Mouse (Mus musculus): ENCODE measurements at regions not wholly inside any gene's neighbourhood (a gene's known extent, or its start where the extent isn't known, plus 50 kb on each side); places are given as distances from the start of the nearest gene placed in this dataset.

- no peak for DNase-seq
Observed at GRCm38 (mm10) chr4:87501791-87502190, 271.5 kb upstream of the Slc24a2 start.

DNA sequence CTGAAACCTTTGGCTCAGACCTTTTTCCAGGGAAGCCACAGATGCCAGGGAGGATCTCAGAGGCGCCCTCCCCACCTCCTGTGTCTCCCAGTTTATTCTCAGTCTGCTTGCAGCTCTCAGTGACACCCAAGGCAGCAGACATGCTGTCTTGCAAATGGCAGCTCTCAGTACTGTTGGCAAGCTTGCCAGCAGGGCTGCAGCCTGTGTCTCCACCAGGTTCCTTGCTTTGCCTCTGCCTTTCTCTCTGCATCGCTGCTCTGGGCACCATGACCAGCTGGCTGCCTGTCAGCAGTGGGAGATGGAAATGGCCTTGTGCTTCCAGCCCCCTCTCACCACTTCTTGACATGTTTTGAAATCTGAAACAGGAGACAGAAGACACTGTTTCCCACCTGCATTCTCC is 270.2 kb upstream of the Slc24a2 start:
- no peak for DNase-seq

DNA sequence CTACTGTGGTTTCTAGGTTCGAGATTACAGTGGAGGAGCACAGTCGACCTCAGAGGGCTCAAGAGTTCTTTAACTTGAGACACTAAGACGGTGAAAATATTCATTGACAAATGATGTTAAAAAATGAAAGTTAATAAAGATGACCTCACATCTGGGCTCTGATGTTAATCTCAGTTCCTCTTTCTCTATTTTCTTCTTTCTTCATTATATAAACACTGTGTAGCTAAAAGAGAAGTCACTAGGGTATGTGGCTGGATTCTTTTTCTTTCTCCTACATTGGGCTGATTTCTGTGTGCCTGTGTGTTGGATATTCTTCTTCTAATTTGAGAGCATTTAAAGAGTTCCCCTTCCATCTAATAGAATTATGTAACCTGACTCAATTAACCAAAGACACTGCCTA is 257.5 kb upstream of the Slc24a2 start:
- DNase-seq = no peak

DNA sequence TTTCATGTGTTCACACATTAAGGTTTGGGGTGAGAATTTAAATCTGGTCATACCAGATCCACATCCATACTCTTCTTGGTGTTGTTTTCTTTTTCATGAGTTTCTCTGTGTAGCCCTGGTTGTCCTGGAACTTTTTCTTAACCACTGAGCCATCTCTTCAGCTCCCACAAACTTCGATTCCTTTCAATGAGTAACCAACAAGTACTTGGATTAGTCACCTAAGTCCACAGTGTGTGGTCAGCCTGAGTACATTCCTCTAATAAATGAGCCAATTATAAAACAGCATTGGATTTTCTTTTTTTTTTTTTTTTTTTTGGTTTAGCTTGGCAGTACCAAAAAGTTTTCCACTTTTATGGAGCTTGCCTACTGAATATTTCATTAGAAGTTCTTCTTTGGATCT is 245.3 kb upstream of the Slc24a2 start:
- no peak for DNase-seq

- DNase-seq = no peak
Observed at GRCm38 (mm10) chr4:87473331-87474039, 243.2 kb upstream of the Slc24a2 start.

DNA sequence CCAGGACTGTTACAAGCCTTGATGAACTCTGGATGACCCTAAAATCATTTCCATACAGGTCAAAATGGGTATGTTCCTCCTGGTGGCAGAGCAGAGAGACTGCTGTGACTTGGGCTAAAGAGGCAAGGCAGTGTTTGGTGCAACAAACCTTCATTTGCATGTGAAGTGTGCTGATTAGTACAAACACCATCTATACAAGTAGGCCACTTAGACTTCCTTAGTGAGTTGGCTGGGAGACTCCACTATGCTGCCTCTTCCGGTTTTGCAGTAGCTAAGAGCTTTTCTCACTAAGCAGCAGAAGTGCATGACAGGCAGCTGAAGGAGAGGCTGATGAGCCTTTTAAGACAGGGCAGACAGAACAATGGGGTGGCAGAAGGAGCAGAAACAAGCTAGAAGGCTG is 242.5 kb upstream of the Slc24a2 start:
- DNase-seq = no peak

DNA sequence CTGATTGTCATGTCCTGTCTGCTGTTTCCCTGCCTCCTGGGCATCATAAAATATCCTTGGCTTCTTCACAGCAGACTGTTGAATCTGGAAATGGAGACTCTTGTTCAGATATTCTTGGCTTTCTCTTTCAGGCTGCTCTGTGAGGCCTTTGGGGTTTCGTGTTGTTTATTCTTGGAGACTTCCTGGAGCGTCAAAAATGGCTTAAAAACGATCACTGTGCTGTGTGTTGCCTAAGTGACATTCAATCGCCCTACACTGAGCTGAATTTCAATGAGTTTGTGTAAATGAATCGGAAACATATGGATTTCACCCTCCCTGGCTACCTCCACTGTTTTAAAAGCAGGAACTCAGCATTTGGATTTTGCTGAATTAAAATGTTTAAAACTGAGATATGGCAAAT is 241.1 kb upstream of the Slc24a2 start:
- no peak for DNase-seq

GRCm38 (mm10) chr4:87467600-87467999 is 237.3 kb upstream of the Slc24a2 start:
- no peak for DNase-seq

DNA sequence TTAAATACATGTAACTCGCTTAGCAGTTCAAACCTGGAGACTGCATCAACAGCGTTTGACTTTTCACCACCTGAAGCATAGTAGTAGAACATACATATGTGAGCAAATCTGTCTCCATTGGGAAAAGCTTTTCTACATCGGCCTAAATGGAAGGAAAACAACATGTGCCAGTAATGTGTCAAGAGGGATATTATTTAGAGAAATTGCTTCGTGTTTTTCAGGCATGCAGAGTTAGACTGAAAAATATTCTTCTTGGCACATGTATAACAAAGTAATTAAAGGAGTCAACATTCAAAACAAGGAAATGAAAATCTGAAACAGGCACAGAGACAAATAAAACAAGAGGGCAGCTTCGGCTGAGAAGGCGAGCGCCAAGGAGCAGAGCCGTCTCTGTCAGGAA is 236.7 kb upstream of the Slc24a2 start:
- DNase-seq = no peak

DNA sequence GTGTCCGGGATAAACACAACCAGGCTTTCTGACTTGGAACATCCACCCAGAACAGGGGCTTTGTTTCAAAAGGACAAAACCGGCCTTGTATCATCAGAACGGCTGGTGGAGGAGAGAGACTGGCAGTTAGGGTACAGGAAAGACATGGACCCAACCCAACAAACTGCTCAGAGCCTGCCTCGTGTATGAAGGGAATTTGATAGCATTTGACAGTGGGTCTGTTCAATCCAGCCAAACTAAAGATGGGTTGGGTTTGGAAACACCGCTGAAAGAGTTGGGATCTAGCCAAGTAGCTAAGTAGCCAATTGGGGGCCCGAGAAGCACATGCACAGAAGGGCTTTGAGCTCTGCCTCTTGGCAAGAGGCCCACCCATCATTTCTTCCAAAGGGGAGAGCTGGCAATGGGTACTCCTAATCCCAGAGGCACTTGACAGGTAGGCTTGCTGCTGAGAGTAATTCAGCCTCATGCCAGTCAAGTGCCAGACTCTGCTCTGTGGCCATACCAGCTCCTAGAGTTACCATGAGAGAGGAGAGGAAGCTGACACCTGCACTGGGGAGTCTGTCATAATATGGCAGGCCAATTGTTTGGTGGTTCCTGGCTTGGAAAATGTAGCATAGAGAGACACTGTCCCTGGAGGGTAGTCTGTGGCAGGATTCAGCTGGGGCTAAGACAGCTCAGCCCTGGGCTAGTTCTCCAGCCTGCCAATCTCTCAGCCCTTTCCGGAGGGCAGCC is 231.1 kb upstream of the Slc24a2 start:
- no peak for DNase-seq

DNA sequence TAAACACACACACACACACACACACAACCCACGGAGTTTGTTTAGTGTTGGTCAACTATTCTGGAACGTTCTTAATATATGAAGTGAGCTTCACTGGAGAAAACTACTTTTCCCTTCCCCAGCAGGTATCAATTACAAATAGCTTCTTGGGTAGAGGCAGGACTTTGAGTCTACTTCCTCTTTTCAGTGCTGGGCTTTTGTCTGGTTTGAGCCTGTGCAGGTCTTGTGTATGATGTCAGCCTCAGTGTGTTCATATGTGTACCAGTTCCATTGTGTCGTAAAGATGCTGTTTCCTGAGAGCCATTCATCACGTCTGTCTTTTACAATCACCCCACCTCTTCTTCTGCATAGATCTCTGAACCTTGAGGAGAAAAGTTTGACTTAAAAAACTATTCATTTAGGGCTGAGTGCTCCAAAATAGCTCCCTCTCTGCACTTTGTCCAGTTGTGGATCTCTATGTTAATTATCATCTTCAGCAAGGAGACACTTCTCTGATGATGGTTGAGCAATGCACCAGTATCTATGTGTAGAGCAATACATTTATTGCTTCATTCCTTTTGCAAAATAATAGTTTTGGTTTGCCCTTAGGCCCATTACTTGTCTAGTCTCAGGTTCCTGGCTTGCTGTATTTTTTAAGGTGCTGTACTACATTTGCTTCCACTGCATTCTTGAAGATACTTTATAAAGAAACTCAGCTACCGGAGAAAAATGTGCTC is 225.7 kb upstream of the Slc24a2 start:
- DNase-seq = no peak

GRCm38 (mm10) chr4:87452122-87452521 is 221.8 kb upstream of the Slc24a2 start:
- DNase-seq = no peak

DNA sequence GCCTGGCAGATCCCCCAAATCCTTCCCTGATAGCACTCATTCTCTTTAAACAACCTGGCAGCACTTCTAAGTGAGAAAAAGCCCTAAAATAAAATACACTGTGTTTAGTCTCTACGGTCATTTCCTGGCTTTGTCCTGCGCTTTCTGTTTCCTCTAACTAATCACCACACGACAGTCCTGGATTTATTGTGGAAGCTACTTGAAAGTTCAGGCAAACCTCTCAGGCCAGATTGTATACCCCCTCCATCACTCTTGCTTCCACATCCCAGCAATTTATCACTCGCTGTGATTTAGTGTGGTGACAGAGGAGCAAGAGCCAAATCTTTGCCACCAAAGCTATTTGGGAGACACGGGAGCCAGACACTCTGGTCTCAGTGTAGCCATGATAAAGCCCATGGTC is 221.0 kb upstream of the Slc24a2 start:
- no peak for DNase-seq

DNA sequence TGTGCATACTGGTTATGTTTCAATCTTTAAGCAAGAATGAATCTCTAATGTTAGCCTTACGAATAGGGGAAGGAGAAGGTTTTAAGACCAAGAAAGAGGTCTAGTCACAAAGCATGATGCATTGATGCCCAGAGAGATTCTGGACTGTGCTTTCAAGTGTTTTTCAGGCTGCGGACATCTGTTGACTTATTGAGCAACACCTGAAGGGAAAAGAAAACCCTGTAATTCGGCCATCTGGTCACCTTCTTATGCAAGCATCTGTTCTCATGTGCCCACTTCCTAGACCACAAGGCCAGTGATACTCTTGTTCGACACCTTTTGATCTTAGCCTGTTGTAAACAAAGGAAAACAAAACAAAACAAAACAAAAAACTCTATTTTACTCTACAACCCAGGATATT is 218.1 kb upstream of the Slc24a2 start:
- DNase-seq = no peak

- DNase-seq = no peak
Observed at GRCm38 (mm10) chr4:87446856-87447255, 216.6 kb upstream of the Slc24a2 start.

DNA sequence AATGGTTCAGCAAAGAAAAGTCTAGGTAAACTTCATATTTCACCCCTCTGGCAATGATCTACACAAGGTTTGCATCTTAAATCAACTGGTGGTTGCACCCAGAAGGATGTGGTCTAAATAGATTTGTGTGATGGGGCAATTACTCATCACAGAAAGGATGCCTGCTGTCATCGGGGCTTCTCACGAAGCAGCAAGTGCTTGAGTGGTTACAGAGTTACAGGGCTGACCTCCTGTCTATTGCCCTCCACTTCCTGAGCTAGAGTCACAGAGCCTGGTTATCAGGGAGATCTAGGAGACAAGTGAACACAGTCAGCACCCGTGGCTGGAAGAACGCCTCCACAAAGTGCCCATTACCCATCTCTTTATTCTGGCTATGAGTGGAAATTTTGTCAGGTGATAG is 203.9 kb upstream of the Slc24a2 start:
- no peak for DNase-seq

DNA sequence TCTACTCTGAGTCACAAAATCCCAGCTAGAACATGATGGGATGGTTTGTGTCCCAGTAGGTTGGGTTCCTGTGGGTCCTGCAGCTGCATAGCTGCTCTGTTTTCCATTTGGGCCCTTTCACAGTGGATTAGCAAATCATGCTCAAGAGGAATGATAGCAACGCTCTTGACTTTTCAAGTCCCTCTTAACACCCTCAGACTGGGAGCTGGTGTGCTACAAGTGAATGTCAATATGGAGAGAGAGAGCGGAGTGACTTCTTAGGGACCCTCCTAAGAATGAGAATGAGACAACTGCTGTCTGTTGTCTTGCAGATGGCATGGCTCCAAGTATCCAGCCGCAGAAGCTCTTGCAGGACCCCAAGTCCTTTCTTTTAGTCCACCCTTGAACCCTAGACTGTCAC is 198.1 kb upstream of the Slc24a2 start:
- DNase-seq = no peak

GRCm38 (mm10) chr4:87424066-87424465 is 193.8 kb upstream of the Slc24a2 start:
- DNase-seq = no peak

- no peak for DNase-seq
Observed at GRCm38 (mm10) chr4:87422588-87422987, 192.3 kb upstream of the Slc24a2 start.

DNA sequence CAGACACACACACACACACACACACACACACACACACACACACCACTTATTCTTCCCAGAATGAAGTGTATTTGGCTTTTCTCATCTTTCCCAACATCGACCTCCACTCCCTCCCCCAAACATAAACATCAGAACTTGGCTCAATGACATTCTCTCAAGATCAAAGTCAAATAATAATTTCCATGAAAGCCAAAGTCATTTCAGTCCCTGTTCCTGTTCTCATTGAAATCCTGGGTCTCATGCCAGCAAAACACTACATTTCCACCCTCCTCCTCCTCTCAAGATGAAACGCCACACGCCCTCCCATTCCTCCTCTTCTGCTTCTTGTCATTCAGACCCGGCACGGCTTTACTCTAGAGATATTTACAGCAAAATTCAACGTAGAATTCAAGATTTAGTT is 173.1 kb upstream of the Slc24a2 start:
- DNase-seq = no peak

- no peak for DNase-seq
Observed at GRCm38 (mm10) chr4:87402173-87402556, 171.9 kb upstream of the Slc24a2 start.

- no peak for DNase-seq
Observed at GRCm38 (mm10) chr4:87401316-87402172, 171.3 kb upstream of the Slc24a2 start.

DNA sequence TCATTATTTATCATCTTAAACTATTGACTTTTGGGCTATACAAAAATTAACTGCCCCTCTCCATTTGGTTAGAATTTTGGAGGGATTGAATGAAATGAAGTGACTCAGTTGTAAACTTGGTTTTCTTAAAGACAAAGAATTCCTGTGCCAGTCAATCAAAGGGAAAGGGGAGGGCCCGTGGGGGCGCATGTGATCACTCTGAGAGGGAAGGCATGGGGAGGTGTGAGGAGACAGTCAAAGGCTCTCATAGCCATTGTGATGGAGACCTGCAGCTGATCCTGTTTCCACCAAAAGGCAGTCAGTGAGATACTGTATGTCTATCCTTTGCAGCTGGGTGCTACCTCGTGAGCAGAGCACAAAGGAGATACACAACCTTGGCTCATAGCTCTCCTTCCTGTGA is 156.6 kb upstream of the Slc24a2 start:
- no peak for DNase-seq
